Mouse (Mus musculus) midbrain, embryonic 16.5 days (tissue): ENCODE data around the gene Usp10. TPM values are rescaled to one million over a fixed set of nuclear protein-coding genes. Genes with fewer than 3 reads are reported as not detected.

Source experiments
- ATAC-seq: fragments of 200-750 bp; cut with Nextera tagmentation; 2 replicates; pipeline ENCODE4 v1.8.0; 2017; ENCODE audit warnings: moderate TSS enrichment
- H3K27ac ChIP-seq: fragments of 300-500 bp; sonication (generic); 2 replicates; pipeline ENCODE4 v1.5.1; 2014; ENCODE audit warnings: mild to moderate bottlenecking, low read length, mixed read lengths
- H3K27me3 ChIP-seq: fragments of 300-500 bp; sonication (generic); 2 replicates; pipeline ENCODE4 v1.6.1; 2014; ENCODE audit warnings: low read depth, low read length, mixed read lengths; ENCODE audit not compliant: control insufficient read depth, insufficient read depth
- H3K36me3 ChIP-seq: fragments of 300-500 bp; sonication (generic); 2 replicates; pipeline ENCODE4 v1.6.1; 2014; ENCODE audit warnings: mild to moderate bottlenecking, low read length, moderate library complexity, mixed read lengths; ENCODE audit not compliant: control insufficient read depth, insufficient read depth
- H3K4me1 ChIP-seq: fragments of 300-500 bp; sonication (generic); 2 replicates; pipeline ENCODE4 v1.6.1; 2014; ENCODE audit warnings: mild to moderate bottlenecking, low read length, mixed read lengths; ENCODE audit not compliant: control insufficient read depth, insufficient read depth
- H3K4me2 ChIP-seq: fragments of 300-500 bp; sonication (generic); 2 replicates; pipeline ENCODE4 v1.6.1; 2014; ENCODE audit warnings: mild to moderate bottlenecking, low read length, mixed read lengths
- H3K4me3 ChIP-seq: fragments of 300-500 bp; sonication (generic); 2 replicates; pipeline ENCODE4 v1.5.1; 2014; ENCODE audit warnings: low read depth, mild to moderate bottlenecking, low read length, moderate library complexity, mixed read lengths
- H3K9ac ChIP-seq: fragments of 300-500 bp; sonication (generic); 2 replicates; pipeline ENCODE4 v1.6.1; 2014; ENCODE audit warnings: low read depth, low read length, mixed read lengths
- H3K9me3 ChIP-seq: fragments of 300-500 bp; sonication (generic); replicated peaks from 2 replicates; pipeline ENCODE4 v1.6.1; 2014; ENCODE audit warnings: mild to moderate bottlenecking, low read length, mixed read lengths; ENCODE audit not compliant: control insufficient read depth, poor library complexity, severe bottlenecking
- WGBS: fragments of 180-500 bp; shearing (Covaris S2); extraction: QIAGEN DNeasy Blood & Tissue Kit; methylation state at CpG from one replicate; pipeline ENCODE4 v1.1.7; 2014; 5-methylcytosine and 5-hydroxymethylcytosine counted together
- polyA plus RNA-seq: library from polyadenylated mRNA; unstranded; fragments of >200 nt; fragmentation: Nextera tagmentation; extraction: Ambion mirVana; gene quantifications from 2 replicates; pipeline ENCODE4 v1.2.1, GENCODE M21; 2015

The Usp10 gene
- polyA plus RNA-seq, 1 experiment from 2014 or later, result 140 TPM

DNA sequence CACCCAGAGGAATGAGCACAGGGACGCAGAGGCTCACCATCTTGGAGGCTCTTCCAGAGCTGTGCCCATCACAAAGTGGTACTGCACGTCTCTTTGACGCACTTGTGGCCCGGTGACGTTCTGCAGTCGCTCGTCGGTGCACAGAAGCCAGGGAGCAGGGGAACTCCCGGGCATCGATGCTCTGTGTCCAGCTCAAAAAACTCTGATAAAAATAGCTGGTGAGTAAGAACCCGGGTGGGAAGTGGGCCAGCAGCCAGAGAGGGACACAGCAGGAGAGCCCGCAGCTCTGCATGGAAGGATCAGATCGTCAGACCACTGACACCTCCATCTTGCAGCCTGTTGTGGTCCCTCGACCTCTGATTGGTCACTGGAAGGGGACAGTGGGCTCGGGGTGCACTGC lies 77.9 kb downstream of the Usp10 start:
- Histone ChIP-seq H3K27ac (no peak overlapping the region), H3K36me3 (no peaks in the 10 kb centered on the region), H3K27me3 (peaks cover 12% of the 10 kb centered on the region), H3K4me1 (peaks cover 4% of the 10 kb centered on the region; the same call in 1 of the 2 replicates), H3K4me3 (no peak overlapping the region), H3K9me3 (no peaks in the 10 kb centered on the region), H3K4me2 (no peak overlapping the region), H3K9ac (no peak overlapping the region)
- 72% methylated on average over 15 of the region's 15 CpGs for WGBS
- ATAC-seq, result no peak

DNA sequence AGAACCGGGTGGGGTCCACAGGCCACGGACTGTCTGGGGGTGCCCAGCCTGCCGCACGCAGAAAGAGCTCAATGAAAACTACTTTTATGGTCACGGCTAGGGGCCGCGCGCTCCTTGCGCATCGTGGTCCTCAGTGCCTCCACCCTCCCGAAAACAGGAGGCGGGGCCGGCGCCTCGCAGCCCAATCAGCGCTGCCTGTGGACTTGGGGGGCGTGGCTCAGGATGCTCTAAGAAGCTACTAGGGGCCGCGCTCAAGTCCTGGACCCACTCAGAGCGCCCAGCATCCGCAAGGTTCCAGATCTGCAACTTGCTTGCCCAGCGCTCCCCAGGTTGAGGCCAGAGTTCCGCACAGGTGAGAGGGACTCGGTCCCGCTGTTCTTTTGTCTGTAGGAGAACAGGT lies 82.1 kb downstream of the Usp10 start, which contains the start of gene Crispld2:
Crispld2 (plus strand) TSS at position 190 of the 400 bp plus-strand sequence.
- Histone ChIP-seq H3K9me3 (no peaks in the 10 kb centered on the region), H3K9ac (peak within 1 kb of the TSS; percentile 28; the same call in 1 of the 2 replicates), H3K36me3 (no peaks in the 10 kb centered on the region), H3K27me3 (peaks cover 20% of the 10 kb centered on the region), H3K4me3 (peak within 1 kb of the TSS; percentile 42), H3K4me1 (peaks cover 4% of the 10 kb centered on the region; the same call in 1 of the 2 replicates), H3K27ac (no peak within 1 kb of the TSS), H3K4me2 (peak within 1 kb of the TSS; percentile 80)
- under 1% methylated on average over 25 of the region's 25 CpGs for WGBS
- peak; percentile 93 for ATAC-seq

DNA sequence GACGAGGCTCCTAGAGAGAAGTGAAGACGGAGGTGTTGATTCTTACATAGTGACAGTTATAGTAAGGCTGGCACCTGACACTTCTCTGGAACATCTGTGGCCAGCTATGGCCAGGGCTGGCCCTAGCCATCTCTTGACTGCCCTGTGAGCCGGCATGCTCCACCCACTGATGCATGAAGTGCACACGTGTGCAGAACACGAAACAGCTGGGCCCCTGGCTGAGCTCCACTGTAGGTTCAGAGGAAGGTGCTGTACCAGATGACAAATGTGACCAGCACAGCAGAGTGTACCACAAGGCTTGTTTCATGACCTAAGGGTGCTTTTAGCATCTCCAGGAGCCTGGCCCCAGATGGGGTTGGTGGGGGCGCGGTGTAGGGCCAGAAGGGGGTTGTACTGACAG lies 84.0 kb downstream of the Usp10 start:
- 84% methylated on average over 7 of the region's 7 CpGs for WGBS
- Histone ChIP-seq H3K4me3 (no peak overlapping the region), H3K27me3 (peaks cover 20% of the 10 kb centered on the region), H3K27ac (no peak overlapping the region), H3K4me1 (peaks cover 4% of the 10 kb centered on the region; the same call in 1 of the 2 replicates), H3K4me2 (no peak overlapping the region), H3K9ac (no peak overlapping the region), H3K9me3 (no peaks in the 10 kb centered on the region), H3K36me3 (no peaks in the 10 kb centered on the region)
- no peak for ATAC-seq

DNA sequence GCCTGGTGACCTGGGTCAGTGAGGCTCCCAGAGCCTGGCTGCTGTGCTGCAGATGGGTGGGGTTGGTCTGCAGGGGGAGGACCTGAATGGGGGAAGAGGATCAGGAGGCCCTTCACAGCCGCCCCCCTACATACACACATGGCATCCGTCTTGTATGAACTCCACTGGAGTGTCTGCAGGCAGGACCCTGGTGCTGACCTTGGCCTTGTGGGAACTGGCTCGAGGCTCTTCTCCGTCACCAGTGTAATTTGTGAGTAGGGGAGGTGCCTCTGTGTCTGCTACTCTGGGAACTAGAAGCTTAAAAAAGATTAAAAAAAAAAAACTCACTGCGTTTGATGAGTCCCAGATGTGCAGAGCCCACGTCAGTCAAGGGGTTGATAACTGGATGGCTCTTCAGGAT lies 84.4 kb downstream of the Usp10 start:
- no peaks in the 10 kb centered on the region for H3K9me3 ChIP-seq
- H3K4me1 ChIP-seq, result peaks cover 4% of the 10 kb centered on the region; the same call in 1 of the 2 replicates
- no peak overlapping the region for H3K4me3 ChIP-seq
- ATAC-seq, result no peak
- no peaks in the 10 kb centered on the region for H3K36me3 ChIP-seq
- H3K9ac ChIP-seq, result no peak overlapping the region
- H3K27me3 ChIP-seq, result peaks cover 20% of the 10 kb centered on the region
- no peak overlapping the region for H3K27ac ChIP-seq
- WGBS, result 65% methylated on average over 6 of the region's 6 CpGs
- H3K4me2 ChIP-seq, result no peak overlapping the region

DNA sequence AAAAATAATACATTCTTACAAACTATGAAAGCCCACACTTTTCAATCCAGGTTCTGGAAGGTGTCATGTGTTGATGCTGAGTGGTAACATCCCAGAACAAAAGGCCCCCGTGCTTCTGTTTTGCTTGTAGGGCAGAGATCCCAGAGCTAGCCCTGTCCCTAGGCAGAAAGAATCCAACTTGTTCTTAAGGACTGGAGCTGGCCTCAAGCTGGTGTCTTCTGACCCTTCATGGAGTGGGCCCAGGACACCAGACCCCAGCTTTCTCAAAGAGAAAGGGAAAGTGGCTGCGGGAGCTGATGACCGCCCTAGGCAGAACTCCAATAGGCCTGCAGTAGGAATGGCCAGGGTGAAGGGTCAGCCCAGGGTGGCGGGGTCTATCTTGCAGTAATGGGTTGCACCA lies 87.1 kb downstream of the Usp10 start:
- Histone ChIP-seq H3K9me3 (no peaks in the 10 kb centered on the region), H3K27me3 (peaks cover 13% of the 10 kb centered on the region), H3K9ac (no peak overlapping the region), H3K36me3 (no peaks in the 10 kb centered on the region), H3K27ac (no peak overlapping the region), H3K4me3 (no peak overlapping the region), H3K4me2 (no peak overlapping the region), H3K4me1 (peaks cover 5% of the 10 kb centered on the region; the same call in 1 of the 2 replicates)
- WGBS, result 89% methylated on average over 4 of the region's 4 CpGs
- no peak for ATAC-seq

DNA sequence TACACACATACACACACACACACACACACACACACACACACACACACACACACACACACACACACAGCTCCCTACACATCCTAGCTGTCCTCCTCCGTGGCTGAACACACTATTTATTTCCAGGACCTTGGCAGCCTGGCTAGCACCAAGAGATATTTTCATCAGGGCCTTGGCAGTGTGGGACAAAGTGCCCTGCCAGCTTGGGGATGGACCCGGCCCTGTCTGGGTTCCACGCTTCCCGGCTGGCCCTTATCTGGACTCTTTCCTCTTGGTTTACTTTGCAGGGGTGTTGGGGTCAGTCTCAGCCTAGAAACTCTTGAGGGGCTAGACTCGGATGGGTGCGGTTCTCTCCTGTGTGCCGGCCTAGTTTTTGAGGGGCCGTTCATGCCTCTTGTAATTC lies 90.3 kb downstream of the Usp10 start:
- WGBS, result 71% methylated on average over 8 of the region's 8 CpGs
- H3K4me1 ChIP-seq, result peaks cover 10% of the 10 kb centered on the region; the same call in 1 of the 2 replicates
- H3K36me3 ChIP-seq, result no peaks in the 10 kb centered on the region
- H3K4me3 ChIP-seq, result no peak overlapping the region
- H3K27me3 ChIP-seq, result no peaks in the 10 kb centered on the region
- no peak overlapping the region for H3K9ac ChIP-seq
- H3K27ac ChIP-seq, result no peak overlapping the region
- H3K9me3 ChIP-seq, result no peaks in the 10 kb centered on the region
- H3K4me2 ChIP-seq, result no peak overlapping the region
- no peak for ATAC-seq

DNA sequence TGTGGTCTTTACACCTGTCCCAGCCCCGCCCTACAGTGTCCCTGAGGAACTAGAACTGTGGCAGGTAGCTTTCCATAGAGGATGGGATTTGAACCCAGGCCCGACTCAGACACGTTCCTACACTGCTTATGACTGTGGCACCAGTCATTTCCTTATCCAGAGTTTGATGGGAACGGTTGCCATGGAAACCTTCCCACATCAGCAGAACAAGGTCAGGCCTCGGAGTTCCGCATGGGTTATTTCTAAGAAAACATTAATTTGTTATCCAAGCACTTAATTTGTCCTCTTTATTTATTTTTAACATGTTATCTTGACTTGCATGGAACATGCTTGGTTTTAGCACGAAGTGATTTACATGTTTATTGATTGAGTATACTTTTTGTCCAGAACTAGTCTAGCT lies 91.6 kb downstream of the Usp10 start:
- WGBS, result 60% methylated on average over 7 of the region's 7 CpGs
- ATAC-seq, result no peak
- H3K4me3 ChIP-seq, result no peak overlapping the region
- no peaks in the 10 kb centered on the region for H3K36me3 ChIP-seq
- H3K4me1 ChIP-seq, result peaks cover 10% of the 10 kb centered on the region; the same call in 1 of the 2 replicates
- H3K9me3 ChIP-seq, result no peaks in the 10 kb centered on the region
- no peaks in the 10 kb centered on the region for H3K27me3 ChIP-seq
- no peak overlapping the region for H3K27ac ChIP-seq
- H3K9ac ChIP-seq, result no peak overlapping the region
- H3K4me2 ChIP-seq, result no peak overlapping the region

DNA sequence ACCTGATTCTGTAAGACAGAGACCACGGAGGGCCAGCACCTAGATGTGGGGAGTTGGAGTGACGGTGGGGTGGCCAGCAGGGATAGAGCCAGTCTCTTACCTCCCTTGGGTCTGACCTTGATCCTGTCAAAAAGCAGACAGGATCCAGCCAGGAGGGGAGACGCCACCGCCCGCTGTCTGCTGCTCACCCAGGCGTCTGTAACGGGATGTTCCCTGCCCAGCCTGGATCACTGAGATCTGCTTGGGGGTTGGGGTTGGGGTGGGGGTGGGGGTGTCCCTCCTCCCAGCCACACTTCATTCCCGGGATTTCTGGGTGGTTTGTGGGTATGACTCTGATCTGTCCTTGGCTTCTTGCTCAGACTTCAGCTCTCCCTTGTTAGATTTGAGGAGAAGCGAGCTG lies 92.2 kb downstream of the Usp10 start:
- WGBS, result 50% methylated on average over 9 of the region's 9 CpGs
- Histone ChIP-seq H3K9me3 (no peaks in the 10 kb centered on the region), H3K9ac (no peak overlapping the region), H3K4me2 (no peak overlapping the region), H3K4me1 (peaks cover 10% of the 10 kb centered on the region; the same call in 1 of the 2 replicates), H3K36me3 (no peaks in the 10 kb centered on the region), H3K27ac (no peak overlapping the region), H3K4me3 (no peak overlapping the region), H3K27me3 (no peaks in the 10 kb centered on the region)
- no peak for ATAC-seq

DNA sequence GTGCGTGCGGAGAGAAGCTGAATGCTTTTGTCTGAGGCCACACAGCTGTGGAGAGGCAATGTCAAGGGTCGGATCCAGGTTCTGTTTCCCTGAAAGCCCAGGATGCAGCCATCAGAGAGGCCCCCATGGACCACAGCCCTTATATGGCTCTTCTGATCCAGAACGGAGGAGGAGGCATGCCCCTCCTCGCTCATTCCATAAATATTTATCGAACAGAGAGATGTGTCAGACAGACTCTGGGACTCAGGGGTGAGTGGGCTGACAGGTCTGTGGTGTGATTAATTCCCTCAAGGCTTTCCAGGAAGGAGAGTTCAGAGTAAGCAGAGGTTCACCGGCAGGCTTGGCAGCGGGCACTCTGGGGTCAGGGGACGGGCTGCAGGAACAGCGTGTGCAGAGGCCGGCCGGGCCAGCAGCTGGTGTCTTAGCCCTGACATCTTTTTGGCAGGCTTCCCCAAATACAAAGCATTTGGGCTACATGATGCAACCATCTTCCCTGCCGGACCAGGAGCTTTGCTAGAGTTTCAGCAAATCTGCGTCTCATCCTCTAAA lies 94.1 kb downstream of the Usp10 start:
- H3K9ac ChIP-seq, result no peak overlapping the region
- no peak overlapping the region for H3K4me3 ChIP-seq
- ATAC-seq, result no peak
- H3K36me3 ChIP-seq, result no peaks in the 10 kb centered on the region
- no peak overlapping the region for H3K27ac ChIP-seq
- 41% methylated on average over 14 of the region's 14 CpGs for WGBS
- no peaks in the 10 kb centered on the region for H3K27me3 ChIP-seq
- peaks cover 10% of the 10 kb centered on the region; the same call in 1 of the 2 replicates for H3K4me1 ChIP-seq
- H3K4me2 ChIP-seq, result no peak overlapping the region
- H3K9me3 ChIP-seq, result no peaks in the 10 kb centered on the region
